Mouse (Mus musculus): ENCODE measurements around the gene Ube2l3. TPM values are rescaled to one million over a fixed set of nuclear protein-coding genes. Genes with fewer than 3 reads are reported as not detected.

The Ube2l3 gene
- total and polyA plus RNA-seq, 2 experiments from 2014 or later = 108 to 310 TPM

- 84% methylated on average over 5 of the region's 5 CpGs for WGBS
- Histone ChIP-seq H3K9ac (replicated peaks; ENCODE audit: low read length, poor library complexity, severe bottlenecking) (no peak overlapping the region), H3K4me3 (ENCODE audit: low read depth, low read length) (no peak overlapping the region), H3K9me3 (ENCODE audit: low read length) (no peaks in the 10 kb centered on the region), H3K27me3 (ENCODE audit: insufficient read depth, low read length) (no peaks in the 10 kb centered on the region), H3K27ac (ENCODE audit: low read depth, low read length) (no peak overlapping the region), H3K4me2 (ENCODE audit: low read depth, low read length, poor library complexity, severe bottlenecking) (no peak overlapping the region), H3K4me1 (ENCODE audit: insufficient read depth, low read length) (no peaks in the 10 kb centered on the region), H3K36me3 (ENCODE audit: insufficient read depth, low read length) (no peaks in the 10 kb centered on the region)
- DNase-seq (ENCODE audit: low spot score) = no peak
- TF ChIP-seq CTCF (IDR thresholded peaks at IDR 0.05) = no peak
- no peak for ATAC-seq (ENCODE audit: low FRiP score)
These were observed 85.1 kb downstream of the Ube2l3 start for GRCm38 (mm10) chr16:17117309-17117799.

- no peaks in the 10 kb centered on the region for H3K27me3 ChIP-seq (ENCODE audit: insufficient read depth, low read length)
- H3K4me1 ChIP-seq (ENCODE audit: insufficient read depth, low read length) = peaks cover 7% of the 10 kb centered on the region; the same call in 1 of the 2 replicates
- ATAC-seq (ENCODE audit: low FRiP score) (peak; percentile 85), DNase-seq (ENCODE audit: low spot score) (peak; percentile 87)
- H3K36me3 ChIP-seq (ENCODE audit: insufficient read depth, low read length) = peaks cover 2% of the 10 kb centered on the region; the same call in 1 of the 2 replicates
- peak within 1 kb of the TSS; percentile 63 for H3K4me2 ChIP-seq (ENCODE audit: low read depth, low read length, poor library complexity, severe bottlenecking)
- H3K4me3 ChIP-seq (ENCODE audit: low read depth, low read length) = peak within 1 kb of the TSS; percentile 87
- 8% methylated on average over 38 of the region's 38 CpGs for WGBS
- TF ChIP-seq CTCF (IDR thresholded peaks at IDR 0.05) = no peak
- H3K9ac ChIP-seq (replicated peaks; ENCODE audit: low read length, poor library complexity, severe bottlenecking) = peak within 1 kb of the TSS; percentile 65
- peak within 1 kb of the TSS; percentile 57; the same call in 1 of the 2 replicates for H3K27ac ChIP-seq (ENCODE audit: low read depth, low read length)
- no peaks in the 10 kb centered on the region for H3K9me3 ChIP-seq (ENCODE audit: low read length)
These were observed 91.4 kb downstream of the Ube2l3 start, which contains the start of gene Ppil2 for GRCm38 (mm10) chr16:17110771-17111743. Ppil2 (minus strand) TSS chr16:17111257.

GRCm38 (mm10) chr16:17104600-17104999 is 97.8 kb downstream of the Ube2l3 start:
- WGBS = 79% methylated on average over 4 of the region's 4 CpGs
- Histone ChIP-seq H3K36me3 (ENCODE audit: insufficient read depth, low read length) (peaks cover 24% of the 10 kb centered on the region), H3K4me1 (ENCODE audit: insufficient read depth, low read length) (peaks cover under 1% of the 10 kb centered on the region; the same call in 1 of the 2 replicates), H3K9ac (replicated peaks; ENCODE audit: low read length, poor library complexity, severe bottlenecking) (no peak overlapping the region), H3K27ac (ENCODE audit: low read depth, low read length) (no peak overlapping the region), H3K4me2 (ENCODE audit: low read depth, low read length, poor library complexity, severe bottlenecking) (no peak overlapping the region), H3K27me3 (ENCODE audit: insufficient read depth, low read length) (no peaks in the 10 kb centered on the region), H3K9me3 (ENCODE audit: low read length) (no peaks in the 10 kb centered on the region), H3K4me3 (ENCODE audit: low read depth, low read length) (no peak overlapping the region)
- no peak for TF ChIP-seq CTCF (IDR thresholded peaks at IDR 0.05)
- ATAC-seq (ENCODE audit: low FRiP score) (no peak), DNase-seq (ENCODE audit: low spot score) (no peak)

- ATAC-seq (ENCODE audit: low FRiP score) (no peak), DNase-seq (ENCODE audit: low spot score) (peak; percentile 52)
- Histone ChIP-seq H3K9ac (replicated peaks; ENCODE audit: low read length, poor library complexity, severe bottlenecking) (no peak overlapping the region), H3K4me3 (ENCODE audit: low read depth, low read length) (no peak overlapping the region), H3K36me3 (ENCODE audit: insufficient read depth, low read length) (peaks cover 30% of the 10 kb centered on the region), H3K4me1 (ENCODE audit: insufficient read depth, low read length) (no peaks in the 10 kb centered on the region), H3K9me3 (ENCODE audit: low read length) (no peaks in the 10 kb centered on the region), H3K4me2 (ENCODE audit: low read depth, low read length, poor library complexity, severe bottlenecking) (no peak overlapping the region), H3K27ac (ENCODE audit: low read depth, low read length) (no peak overlapping the region), H3K27me3 (ENCODE audit: insufficient read depth, low read length) (no peaks in the 10 kb centered on the region)
- TF ChIP-seq CTCF (IDR thresholded peaks at IDR 0.05) = no peak
- 63% methylated on average over 7 of the region's 7 CpGs for WGBS
These were observed 99.7 kb downstream of the Ube2l3 start for GRCm38 (mm10) chr16:17102630-17103220.

MicroRNAs within 50 kb of the gene (microRNA counts, 519-probe panel; counts per million panel counts)
- microRNA mmu-miR-130b (4,354 counts per million, percentile 86 among the panel's probes with 10 or more counts), microRNA mmu-miR-301b (1,627 counts per million, percentile 61 among the panel's probes with 10 or more counts)

Small RNA genes within 50 kb of the gene (microRNA-seq; reads per million reads assigned to microRNA genes)
- gene Mir130b (ENCODE audit: borderline number of aligned reads) (2,823 reads per million, percentile 83 among the genes with 10 or more reads in this experiment), gene Mir301b (ENCODE audit: borderline number of aligned reads) (132 reads per million, percentile 49 among the genes with 10 or more reads in this experiment)

Other genes with a start within 250 kb of the Ube2l3 start
- gene Mapk1, start 219.3 kb downstream of the Ube2l3 start, total RNA-seq (2014; rRNA removed) = 210 and 229 TPM in 2 replicates
- gene Mapk1, start 219.3 kb downstream of the Ube2l3 start, polyA plus RNA-seq (2015; fragmentation: Nextera tagmentation; extraction: Ambion mirVana) = 165 and 179 TPM in 2 replicates
- 63.5 and 71.0 TPM in 2 replicates for gene Ypel1, start 133.0 kb downstream of the Ube2l3 start, total RNA-seq (2014; rRNA removed)
- gene Ypel1, start 133.0 kb downstream of the Ube2l3 start, polyA plus RNA-seq (2015; fragmentation: Nextera tagmentation; extraction: Ambion mirVana) = 91.9 and 100 TPM in 2 replicates
- gene Ppil2, start 91.4 kb downstream of the Ube2l3 start, total RNA-seq (2014; rRNA removed) = 87.0 and 88.2 TPM in 2 replicates
- gene Ppil2, start 91.4 kb downstream of the Ube2l3 start, polyA plus RNA-seq (2015; fragmentation: Nextera tagmentation; extraction: Ambion mirVana) = 100 and 108 TPM in 2 replicates
- gene 2610318N02Rik, start 77.5 kb downstream of the Ube2l3 start, total RNA-seq (2014; rRNA removed) = 4.3 and 4.5 TPM in 2 replicates
- 5.3 and 5.9 TPM in 2 replicates for gene 2610318N02Rik, start 77.5 kb downstream of the Ube2l3 start, polyA plus RNA-seq (2015; fragmentation: Nextera tagmentation; extraction: Ambion mirVana)
- 8.3 and 18.6 TPM in 2 replicates for gene Sdf2l1, start 70.3 kb downstream of the Ube2l3 start, total RNA-seq (2014; rRNA removed)
- 11.5 and 11.8 TPM in 2 replicates for gene Sdf2l1, start 70.3 kb downstream of the Ube2l3 start, polyA plus RNA-seq (2015; fragmentation: Nextera tagmentation; extraction: Ambion mirVana)
- gene Ydjc, start 58.0 kb downstream of the Ube2l3 start, total RNA-seq (2014; rRNA removed) = 60.2 and 60.3 TPM in 2 replicates
- 48.9 and 51.8 TPM in 2 replicates for gene Ydjc, start 58.0 kb downstream of the Ube2l3 start, polyA plus RNA-seq (2015; fragmentation: Nextera tagmentation; extraction: Ambion mirVana)
- 9.0 and 9.6 TPM in 2 replicates for gene Ccdc116, start 55.4 kb downstream of the Ube2l3 start, total RNA-seq (2014; rRNA removed)
- 4.3 and 4.4 TPM in 2 replicates for gene Ccdc116, start 55.4 kb downstream of the Ube2l3 start, polyA plus RNA-seq (2015; fragmentation: Nextera tagmentation; extraction: Ambion mirVana)
- gene Rimbp3, start 6.0 kb upstream of the Ube2l3 start, total RNA-seq (2014; rRNA removed) = 4.9 and 6.0 TPM in 2 replicates
- gene Rimbp3, start 6.0 kb upstream of the Ube2l3 start, polyA plus RNA-seq (2015; fragmentation: Nextera tagmentation; extraction: Ambion mirVana) = 1.4 and 1.7 TPM in 2 replicates
- gene Hic2, start 30.9 kb upstream of the Ube2l3 start, total RNA-seq (2014; rRNA removed) = 13.8 and 14.6 TPM in 2 replicates
- gene Hic2, start 30.9 kb upstream of the Ube2l3 start, polyA plus RNA-seq (2015; fragmentation: Nextera tagmentation; extraction: Ambion mirVana) = 4.0 and 5.4 TPM in 2 replicates
- 79.4 and 80.4 TPM in 2 replicates for gene Tmem191c, start 73.4 kb upstream of the Ube2l3 start, total RNA-seq (2014; rRNA removed)
- gene Tmem191c, start 73.4 kb upstream of the Ube2l3 start, polyA plus RNA-seq (2015; fragmentation: Nextera tagmentation; extraction: Ambion mirVana) = 126 and 133 TPM in 2 replicates
- gene Serpind1, start 128.7 kb upstream of the Ube2l3 start, total RNA-seq (2014; rRNA removed) = 7.3 and 9.4 TPM in 2 replicates
- gene Serpind1, start 128.7 kb upstream of the Ube2l3 start, polyA plus RNA-seq (2015; fragmentation: Nextera tagmentation; extraction: Ambion mirVana) = 9.4 and 10.0 TPM in 2 replicates
- 40.5 and 42.5 TPM in 2 replicates for gene Snap29, start 203.3 kb upstream of the Ube2l3 start, total RNA-seq (2014; rRNA removed)
- 14.5 and 16.2 TPM in 2 replicates for gene Snap29, start 203.3 kb upstream of the Ube2l3 start, polyA plus RNA-seq (2015; fragmentation: Nextera tagmentation; extraction: Ambion mirVana)
- 122 and 135 TPM in 2 replicates for gene Pi4ka, start 203.7 kb upstream of the Ube2l3 start, total RNA-seq (2014; rRNA removed)
- gene Pi4ka, start 203.7 kb upstream of the Ube2l3 start, polyA plus RNA-seq (2015; fragmentation: Nextera tagmentation; extraction: Ambion mirVana) = 46.5 and 49.3 TPM in 2 replicates
- gene Crkl, start 249.3 kb upstream of the Ube2l3 start, total RNA-seq (2014; rRNA removed) = 47.8 and 54.4 TPM in 2 replicates
- 58.2 and 61.1 TPM in 2 replicates for gene Crkl, start 249.3 kb upstream of the Ube2l3 start, polyA plus RNA-seq (2015; fragmentation: Nextera tagmentation; extraction: Ambion mirVana)